Mouse (Mus musculus): ENCODE measurements at regions not wholly inside any gene's neighbourhood (a gene's known extent, or its start where the extent isn't known, plus 50 kb on each side); places are given as distances from the start of the nearest gene placed in this dataset.

DNA sequence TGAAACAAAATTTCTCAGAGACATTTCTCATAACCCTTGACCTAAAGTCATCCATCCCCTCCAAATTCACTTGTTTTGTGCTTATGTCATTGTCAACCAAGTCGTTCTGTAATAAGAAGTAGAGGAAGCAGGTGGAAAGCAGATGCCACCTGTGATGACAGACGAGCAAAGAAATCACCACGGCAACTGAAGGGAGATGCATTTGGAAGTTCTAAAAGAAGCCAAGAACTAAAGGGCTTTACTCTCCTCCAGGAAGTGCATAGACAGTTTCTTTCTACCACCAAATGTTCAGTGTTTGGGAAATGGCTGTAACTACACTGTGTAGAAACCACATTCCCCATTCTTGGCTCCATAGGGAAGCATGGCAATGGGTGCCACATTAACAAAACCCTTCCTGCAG is 317.4 kb downstream of the Gm10184 start:
- no peak for DNase-seq (ENCODE audit: low spot score in 2 of 2)

DNA sequence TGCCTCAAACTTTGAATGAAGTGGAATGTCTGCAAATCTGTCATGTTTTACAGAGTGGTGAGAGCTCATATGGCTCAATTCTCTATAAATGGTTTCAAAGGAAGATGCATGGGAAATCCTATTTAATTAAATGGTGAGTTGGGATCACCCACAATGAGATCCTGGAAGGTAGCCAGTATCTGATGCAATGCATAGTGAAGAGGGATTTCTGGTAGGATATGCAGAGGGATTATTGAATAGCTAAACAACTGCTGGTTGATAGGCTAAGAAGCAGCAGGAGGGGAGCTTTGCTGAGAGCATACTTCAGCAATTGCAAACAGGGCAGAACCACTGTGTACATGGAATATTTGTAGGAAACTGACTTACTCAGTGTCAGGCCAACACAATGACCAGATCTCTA is 350.7 kb downstream of the Gm10184 start:
- no peak for DNase-seq (ENCODE audit: low spot score in 2 of 2)

DNA sequence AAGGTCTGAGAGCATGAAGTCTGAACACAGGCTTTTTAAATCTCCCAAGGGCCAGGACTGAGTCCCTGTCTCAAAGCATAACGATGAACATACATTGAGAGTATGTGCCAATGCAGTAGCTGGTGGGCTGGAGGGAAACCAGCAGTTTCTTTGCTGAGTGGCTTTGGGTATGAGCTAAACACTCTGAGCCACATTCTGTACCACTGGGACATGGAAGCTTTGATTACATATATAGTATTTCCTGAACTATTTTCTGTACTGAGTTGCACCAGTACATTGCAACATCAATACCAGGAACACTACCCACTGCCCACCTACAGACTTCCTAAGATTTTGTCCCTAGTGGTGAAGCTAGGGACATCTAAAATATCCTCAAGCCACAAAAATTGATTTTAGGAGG is 354.3 kb upstream of the Fshr start:
- DNase-seq (ENCODE audit: low spot score in 2 of 2), result no peak

DNA sequence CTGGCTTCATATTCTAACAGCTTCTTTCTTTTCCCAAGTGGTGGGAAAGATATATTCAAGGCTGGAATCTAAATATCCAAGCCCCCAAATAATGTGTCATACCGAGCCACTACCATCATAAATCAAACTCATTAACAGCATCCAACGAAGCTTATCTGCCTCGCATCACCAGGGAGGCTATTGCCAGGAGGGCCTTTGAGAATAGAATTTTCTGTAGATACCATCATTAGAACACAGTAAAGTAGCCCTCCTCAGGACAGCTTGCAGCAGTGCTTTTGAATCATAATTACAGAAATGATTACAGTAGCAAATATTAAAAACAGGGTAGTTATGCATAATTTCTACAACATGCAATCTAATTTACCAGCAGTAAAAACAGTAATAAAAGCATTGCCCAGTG is 353.1 kb upstream of the Fshr start:
- no peak for DNase-seq (ENCODE audit: low spot score in 2 of 2)

DNA sequence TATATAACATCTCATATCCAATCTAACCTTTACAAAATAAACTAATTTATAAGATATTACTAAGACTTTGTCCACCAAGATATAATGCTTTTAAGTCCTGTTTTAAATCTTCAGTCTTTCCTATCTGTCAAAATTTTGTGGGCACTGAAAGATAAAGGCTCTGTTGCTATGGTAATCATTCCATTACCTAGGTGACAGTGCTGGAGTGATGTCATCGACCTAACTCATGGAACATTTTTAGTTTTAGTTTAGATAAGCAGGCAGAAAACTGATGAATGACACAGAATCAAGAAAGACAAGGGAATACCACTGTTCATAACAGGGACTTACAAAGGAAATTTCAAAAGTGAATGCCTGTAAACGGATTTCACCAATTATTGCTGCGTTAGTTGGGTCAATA is 350.3 kb upstream of the Fshr start:
- DNase-seq (ENCODE audit: low spot score in 2 of 2), result no peak

DNA sequence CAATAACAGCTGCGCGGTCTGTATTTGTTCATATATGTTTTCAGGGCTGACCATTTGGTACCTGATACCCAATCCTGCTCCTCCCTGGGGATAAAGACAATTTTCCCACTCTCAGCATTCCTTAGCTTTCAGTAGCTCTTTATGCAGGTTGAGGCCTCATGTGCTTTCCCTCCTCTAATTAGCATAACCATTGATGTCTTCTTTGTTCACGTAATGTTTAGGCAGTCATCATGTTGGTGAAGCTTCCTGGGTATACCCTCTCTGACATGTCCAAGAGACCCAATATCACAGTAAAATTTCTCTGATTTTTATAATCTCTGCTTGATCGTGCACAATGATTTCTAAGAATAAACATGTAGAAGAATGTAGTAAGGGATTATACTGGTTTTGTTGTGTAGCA is 321.4 kb upstream of the Fshr start:
- DNase-seq (ENCODE audit: low spot score in 2 of 2), result no peak

DNA sequence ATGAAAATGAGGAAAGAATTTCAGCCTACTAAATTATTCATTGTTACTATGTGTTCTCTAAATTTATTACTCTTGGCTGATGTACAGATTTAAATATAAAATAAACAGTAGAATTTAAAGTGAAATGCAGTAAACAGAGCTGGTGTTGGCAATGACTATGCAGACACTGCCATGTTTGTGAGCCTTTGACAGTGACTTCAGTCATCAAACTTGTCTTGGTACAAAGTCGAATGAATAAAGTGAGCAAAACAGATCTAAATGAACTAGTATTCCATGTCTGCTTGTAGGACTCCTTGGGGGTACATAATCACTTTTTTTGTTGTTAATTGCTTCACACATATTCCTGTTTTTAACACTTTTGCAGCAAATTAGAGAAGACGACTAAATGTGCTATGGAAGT is 318.9 kb upstream of the Fshr start:
- no peak for DNase-seq (ENCODE audit: low spot score in 2 of 2)

DNA sequence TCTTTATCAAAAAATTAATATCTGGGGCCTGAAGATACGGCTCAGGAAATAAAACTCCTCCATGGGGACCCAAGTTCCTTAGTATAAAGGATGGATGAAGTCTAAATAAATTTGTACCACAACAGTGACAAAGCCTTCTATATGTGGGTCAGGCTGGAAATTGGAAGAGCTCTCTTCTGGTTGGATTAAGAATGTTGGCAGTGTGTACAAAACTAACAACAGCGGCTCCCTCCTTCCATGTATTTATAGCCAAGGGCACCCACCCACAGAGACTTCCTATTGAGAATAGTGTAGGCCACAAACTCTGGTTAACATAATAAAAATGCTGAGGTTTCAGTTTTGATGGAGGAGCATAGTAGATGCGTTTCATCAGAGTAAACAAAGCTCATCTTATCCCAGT is 304.8 kb upstream of the Fshr start:
- no peak for DNase-seq (ENCODE audit: low spot score in 2 of 2)

DNA sequence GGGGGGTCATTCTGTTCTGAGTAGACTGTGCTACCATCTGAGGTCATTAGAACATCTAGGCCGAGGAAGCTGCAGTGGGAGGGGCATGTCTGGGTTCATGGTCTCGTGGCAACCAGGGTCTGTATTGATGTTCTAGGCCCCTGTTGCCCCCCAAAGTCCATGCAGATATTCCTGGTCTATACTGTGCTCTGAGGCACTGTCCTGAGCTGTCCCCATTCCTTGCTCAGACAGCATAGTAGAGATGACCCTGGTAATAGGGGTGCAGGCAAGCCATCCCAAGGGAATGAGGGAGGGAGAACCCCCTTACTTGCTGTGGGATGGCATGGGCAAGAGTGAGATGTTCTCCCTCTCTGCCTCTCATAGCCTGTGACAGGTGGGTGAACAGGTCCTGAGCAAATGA is 293.1 kb upstream of the Fshr start:
- no peak for DNase-seq (ENCODE audit: low spot score in 2 of 2)

DNA sequence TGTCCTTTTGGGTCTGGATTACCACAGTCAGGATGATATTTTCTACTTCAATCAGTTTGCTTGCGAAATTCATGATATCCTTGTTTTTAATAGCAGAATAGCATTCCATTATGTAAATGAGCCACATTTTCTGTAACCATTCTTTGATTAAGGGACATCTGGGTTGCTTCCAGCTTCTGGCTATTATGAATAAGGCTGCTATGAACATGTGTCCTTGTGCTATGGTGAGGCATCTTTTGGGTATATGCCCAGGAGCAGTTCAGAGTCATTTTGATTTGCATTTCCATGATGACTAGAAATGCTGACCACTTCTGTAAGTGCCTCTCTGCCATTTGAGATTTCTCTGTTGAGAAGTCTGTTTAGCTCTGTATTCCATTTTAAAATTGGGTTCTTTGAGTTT is 266.0 kb upstream of the Fshr start:
- DNase-seq (ENCODE audit: low spot score in 2 of 2), result no peak

DNA sequence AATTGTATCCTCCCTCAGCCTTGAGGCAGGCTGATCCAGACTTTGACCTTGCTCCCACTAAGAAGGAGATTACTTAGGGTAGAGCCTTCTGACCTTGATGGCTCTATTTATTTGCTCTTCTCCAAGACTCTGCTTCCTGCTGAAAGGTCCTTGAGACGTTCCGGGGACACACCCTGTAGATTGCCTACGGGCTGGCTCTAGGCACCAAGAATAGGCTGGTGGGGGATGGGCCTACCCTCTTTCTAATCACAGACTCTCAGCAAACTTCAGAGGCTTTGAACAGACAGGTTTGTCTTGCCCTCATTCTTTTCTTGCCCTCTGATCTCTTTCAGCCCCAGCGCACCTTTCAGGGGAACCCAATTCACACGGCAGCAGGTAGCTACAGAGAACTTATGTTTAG is 265.4 kb upstream of the Fshr start:
- no peak for DNase-seq (ENCODE audit: low spot score in 2 of 2)

DNA sequence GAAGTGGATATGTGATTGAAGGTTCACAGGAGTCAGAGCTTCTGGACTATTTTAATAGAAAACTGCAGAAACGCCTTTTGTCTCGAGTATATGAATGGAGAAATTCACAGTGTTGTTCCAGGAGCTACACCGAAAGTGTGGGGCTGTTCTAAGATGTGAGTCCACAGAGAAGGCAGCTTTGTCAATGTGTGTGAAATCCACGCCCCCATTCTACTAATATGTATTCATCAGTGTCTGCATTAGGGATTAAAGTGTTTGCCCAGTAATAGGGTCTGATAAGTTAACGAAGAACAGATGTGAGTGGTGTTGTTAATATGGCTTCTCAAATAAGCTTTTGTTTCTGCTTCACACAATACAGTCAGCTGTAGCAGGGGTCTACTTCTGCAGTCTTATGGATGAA is 260.0 kb upstream of the Fshr start:
- DNase-seq (ENCODE audit: low spot score in 2 of 2), result no peak

DNA sequence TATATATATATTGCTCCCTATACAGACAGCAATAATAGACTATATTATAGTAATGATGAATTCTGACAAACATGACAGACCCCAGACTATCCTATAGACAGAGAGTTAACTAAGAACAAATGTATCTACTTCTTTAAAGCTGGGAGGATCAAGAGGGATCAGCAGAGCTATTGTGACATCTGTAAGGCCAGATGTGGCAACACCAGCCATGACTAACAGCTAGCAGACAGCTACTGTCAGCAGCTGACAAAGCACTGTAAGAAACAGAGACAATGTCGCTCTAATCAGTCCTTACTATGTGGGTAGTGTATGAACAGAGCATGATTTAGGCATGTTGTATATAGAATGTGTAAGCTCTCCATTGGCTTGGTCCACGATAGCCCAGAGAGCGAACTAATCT is 253.8 kb upstream of the Fshr start:
- DNase-seq (ENCODE audit: low spot score in 2 of 2), result no peak

DNA sequence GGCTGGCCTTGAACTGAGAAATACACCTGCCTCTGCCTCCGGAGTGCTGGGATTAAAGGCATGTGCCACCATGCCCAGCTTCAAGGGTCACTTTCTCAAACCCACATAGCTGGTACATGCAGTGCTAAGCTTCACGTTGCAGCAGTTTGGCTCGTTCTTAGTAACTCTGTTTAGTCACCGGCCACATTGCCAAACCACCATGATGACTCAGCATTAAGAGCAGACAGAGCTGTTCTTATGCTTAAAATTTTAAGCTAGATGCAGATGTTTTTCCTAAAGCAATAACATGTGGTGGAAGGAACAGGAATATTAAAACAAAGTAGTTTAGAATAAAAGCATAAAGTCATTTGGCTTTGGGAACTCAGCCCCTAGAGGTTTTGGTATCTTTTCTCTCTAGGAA is 250.2 kb upstream of the Fshr start:
- no peak for DNase-seq (ENCODE audit: low spot score in 2 of 2)

DNA sequence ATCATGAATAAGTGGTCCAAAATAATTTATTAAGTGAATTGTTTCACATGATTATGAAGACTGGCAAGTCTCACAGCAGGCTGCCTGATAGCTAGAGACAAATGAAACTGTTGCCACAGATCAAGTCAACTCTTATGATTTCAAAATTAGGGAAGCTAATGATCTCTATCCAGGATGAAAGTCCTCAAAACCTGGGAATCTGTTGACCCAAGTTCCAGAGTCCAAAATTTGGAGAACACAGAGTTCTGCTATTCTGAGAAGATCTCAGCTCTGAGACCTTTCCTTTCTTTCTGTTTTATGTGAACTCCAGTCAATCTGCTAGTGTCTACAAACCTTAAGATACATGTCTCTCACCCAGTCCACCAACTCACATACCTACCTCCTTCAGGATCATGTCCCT is 248.9 kb upstream of the Fshr start:
- DNase-seq (ENCODE audit: low spot score in 2 of 2), result no peak

DNA sequence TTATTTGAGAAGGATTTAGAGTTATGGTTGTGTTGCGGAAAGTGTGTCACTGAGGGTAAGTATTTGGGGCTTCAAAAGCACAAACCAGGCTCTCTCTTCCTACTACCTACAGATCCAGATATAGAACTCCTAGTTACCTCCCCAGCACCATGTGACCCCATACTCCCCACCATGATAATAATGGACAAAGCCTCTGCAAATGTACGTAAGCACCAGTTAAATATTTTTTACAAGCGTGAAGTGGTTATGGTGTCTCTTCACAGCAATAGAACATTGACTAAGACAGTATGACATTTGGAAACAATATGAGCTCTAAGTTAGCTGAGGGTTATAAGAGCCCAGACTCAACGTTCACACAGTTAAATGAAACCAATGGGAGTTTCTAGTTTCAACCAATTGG is 233.8 kb upstream of the Fshr start:
- DNase-seq (ENCODE audit: low spot score in 2 of 2), result no peak

DNA sequence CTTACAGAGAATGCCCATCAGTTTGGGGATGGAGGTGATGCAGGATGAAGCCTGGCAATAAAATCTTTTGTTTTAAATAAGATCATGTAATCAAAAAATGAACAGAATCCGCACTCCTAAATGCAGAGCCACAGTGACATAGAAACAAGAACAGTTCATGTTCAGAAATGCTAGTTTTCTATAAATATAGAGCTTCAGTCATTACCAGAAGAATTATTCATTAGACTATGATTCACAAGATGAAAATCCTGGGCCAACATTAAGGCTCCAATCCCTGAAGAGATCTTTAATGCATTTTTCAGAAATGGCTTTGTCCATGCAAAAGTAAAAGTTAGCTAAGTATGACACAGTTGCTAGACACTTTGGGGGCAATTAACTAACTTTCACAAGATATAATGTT is 209.6 kb upstream of the Fshr start:
- DNase-seq (ENCODE audit: low spot score in 2 of 2), result no peak

DNA sequence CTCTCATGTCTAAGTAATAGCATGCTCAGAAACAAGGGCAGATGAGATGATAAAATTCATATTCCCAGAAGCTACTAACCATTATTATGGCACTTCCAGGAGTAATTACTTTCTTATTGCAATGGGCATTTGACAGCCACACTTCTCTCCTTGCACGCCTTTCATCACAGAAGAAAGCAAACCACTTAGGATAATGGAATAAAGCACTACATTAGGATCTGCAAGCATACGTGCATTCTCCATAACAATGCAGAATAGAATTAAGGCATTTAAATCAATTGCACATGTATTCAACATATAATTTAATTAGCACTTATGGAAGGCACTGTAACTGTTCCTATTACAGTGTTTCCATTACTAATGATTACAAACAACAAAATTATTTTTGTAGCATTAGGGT is 205.1 kb upstream of the Fshr start:
- DNase-seq (ENCODE audit: low spot score in 2 of 2), result no peak

DNA sequence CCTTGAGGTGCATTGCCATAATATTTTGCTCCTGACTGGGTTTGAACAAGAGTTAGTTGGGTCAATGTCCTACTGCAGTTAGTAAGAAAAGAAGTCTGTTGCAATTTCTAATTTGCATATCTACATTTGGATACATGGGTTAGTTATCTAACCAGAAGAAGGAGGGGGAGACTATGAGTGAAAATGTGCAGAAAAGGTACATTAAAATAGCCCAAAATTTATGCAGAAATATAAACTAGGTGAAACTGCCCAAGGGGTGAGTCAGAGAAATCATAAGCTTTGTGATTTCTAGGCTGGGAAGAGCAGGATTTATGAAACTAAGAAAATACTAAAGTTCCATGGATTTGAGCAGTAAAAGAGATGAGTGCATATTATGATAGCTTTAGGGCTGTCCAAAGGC is 156.8 kb upstream of the Fshr start:
- DNase-seq (ENCODE audit: low spot score in 2 of 2), result no peak

DNA sequence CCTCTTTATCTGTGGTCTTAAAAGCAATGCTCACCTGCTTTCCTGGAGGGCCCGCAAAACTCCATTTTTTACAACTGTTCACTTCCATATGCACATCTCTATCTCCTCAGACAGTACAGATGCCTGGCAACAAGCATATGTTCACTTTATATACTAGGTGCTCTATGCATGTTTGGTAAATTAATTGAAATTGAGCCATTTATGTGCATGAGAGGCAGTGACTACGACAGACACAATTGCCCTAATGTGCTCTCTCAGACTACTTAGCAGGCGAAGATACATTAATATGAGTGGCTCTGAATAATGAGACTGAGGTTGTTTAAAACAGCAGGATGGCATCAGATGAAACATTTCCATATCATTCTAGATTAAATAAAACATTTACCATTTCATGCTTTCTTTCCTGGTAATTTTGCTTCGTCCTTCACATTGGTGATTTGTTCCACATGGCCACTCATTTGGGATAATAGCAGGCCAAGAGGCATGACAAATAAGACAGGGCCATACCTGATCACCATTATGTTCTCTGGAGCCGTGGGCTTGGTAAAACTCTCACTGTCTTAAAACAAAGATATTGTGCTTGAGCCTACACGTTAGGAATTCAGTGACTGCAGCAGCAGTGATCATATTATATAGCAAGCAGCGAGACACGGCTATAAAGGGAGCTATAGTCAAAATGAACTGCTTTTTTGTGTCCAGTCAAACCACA is 140.2 kb upstream of the Fshr start:
- no peak for DNase-seq (ENCODE audit: low spot score in 2 of 2)

DNA sequence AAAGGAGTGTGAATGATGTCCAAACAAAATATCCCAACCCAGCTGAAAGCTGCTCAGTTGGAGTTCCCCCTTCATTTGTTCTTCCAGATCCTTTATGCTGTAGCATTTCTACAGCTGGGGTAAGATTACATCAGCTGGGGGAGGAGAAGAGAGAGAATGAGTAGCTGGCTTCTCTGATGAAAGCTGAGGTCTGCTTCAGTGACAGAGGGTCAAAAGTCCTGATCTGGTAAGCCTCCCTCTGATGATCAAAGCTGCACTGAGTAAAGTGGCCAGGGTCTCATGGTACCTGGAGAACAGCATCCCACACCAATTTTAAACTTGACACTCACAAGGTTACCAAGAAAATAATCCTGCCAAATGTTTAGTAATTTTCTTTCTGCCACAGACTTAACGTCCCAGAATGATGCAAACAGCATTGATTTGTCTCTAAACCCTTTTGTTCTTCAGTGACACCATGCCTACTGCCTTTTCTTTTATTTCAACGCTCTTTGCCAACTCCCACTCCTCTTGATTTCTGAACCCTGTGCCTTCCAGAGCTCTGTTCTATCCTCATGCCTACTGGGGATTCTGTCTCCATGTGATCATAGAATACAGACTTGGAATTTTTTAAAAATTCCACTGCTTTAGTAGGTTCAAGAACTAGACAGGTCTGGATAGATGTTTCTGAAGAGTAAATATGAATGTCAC is 119.3 kb upstream of the Fshr start:
- DNase-seq (ENCODE audit: low spot score in 2 of 2), result no peak

DNA sequence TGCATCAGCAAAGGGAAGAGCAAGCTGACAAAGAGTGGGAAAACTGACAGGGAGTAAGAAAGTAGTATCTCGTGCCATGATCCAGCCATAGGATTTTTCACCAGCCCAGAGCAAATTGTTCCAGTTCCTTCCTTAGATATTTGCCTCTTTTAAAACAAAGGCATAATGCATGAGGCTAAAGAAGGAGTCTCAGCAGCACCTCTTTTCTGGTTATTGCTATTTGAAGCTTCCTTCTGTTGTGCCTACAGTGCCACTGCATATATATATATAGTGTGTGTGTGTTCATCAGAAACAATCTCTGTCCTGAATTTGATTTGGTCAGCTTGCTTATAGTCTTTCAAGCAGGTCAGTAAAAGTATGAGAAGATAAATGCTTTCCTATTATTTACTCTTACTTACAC is 117.9 kb upstream of the Fshr start:
- DNase-seq (ENCODE audit: low spot score in 2 of 2), result no peak

DNA sequence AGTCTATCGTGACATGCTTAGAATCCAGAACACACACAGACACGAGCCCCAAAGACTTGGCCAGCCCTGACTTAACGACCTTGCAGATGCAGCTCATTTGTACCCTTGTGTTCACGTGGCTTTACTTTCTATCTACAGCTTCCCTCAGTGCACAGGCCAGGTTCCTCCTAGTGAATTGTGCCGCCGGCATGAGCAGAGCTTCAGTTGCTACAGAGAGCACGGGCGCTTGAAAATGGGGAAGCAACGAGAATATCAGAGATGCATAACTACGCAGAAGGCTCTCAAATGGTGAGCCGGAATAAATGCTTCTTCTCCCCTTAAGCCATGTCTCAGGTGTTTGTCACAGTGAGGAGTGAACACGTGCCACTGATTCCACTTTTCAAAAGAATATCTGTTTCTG is 110.7 kb upstream of the Fshr start:
- no peak for DNase-seq (ENCODE audit: low spot score in 2 of 2)

DNA sequence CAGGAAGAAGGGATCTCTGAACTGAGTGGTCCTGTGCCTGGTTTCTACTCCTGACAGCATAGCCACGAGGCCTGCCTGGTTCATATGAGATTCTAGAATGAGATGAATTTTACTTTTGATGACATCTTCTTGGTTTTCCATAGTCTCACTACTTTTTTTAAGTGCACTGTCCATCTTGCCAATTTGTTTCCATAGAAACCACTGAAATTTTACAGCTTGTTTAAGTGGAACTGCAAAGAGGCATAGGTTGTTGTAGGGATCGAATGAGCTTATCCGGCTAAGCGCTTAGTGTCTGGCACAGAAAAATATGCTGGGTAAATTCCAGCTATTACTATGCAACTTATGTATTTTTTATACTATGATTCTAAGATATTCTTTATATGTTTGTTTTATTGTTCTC is 100.8 kb upstream of the Fshr start:
- no peak for DNase-seq (ENCODE audit: low spot score in 2 of 2)

Data from frontal cortex, postnatal 10 days (tissue).